Mouse (Mus musculus): ENCODE measurements around the gene Parg. TPM values are rescaled to one million over a fixed set of nuclear protein-coding genes. Genes with fewer than 3 reads are reported as not detected.

Gene Parg
- total and polyA plus RNA-seq, 3 experiments = 32.6 to 43.8 TPM; not detected in 1

GRCm38 (mm10) chr14:32332515-32333445 is 131.0 kb downstream of the Parg start:
- H3K9ac ChIP-seq (ENCODE audit: control insufficient read depth, low read depth, low read length, poor library complexity, severe bottlenecking) = no peak overlapping the region
- no peaks in the 10 kb centered on the region for H3K79me2 ChIP-seq (ENCODE audit: control insufficient read depth, insufficient read depth, low read length, poor library complexity)
- no peaks in the 10 kb centered on the region for H3K36me3 ChIP-seq (ENCODE audit: control insufficient read depth in 1 of 2, insufficient read depth in 2 of 2, low read length in 2 of 2)
- H3K4me3 ChIP-seq (ENCODE audit: control insufficient read depth in 1 of 2, insufficient read depth in 1 of 2, low read depth in 2 of 2, low read length in 2 of 2) = no peak overlapping the region
- H3K4me1 ChIP-seq (ENCODE audit: control insufficient read depth in 1 of 2, insufficient read depth in 2 of 2, low read length in 2 of 2) = no peaks in the 10 kb centered on the region
- no peak overlapping the region for H3K27ac ChIP-seq (ENCODE audit: control insufficient read depth, low read depth, low read length)
- DNase-seq (ENCODE audit: low read depth, low spot score) = no peak
- H3K27me3 ChIP-seq (ENCODE audit: control insufficient read depth in 1 of 2, insufficient read depth in 2 of 2, low read length in 2 of 2) = no peaks in the 10 kb centered on the region
- H3K9me3 ChIP-seq (replicated peaks; ENCODE audit: insufficient read depth, low read length) = no peaks in the 10 kb centered on the region
- no peak for TF ChIP-seq ZNF384 (IDR thresholded peaks at IDR 0.05; ENCODE audit: low read depth, low read length)
- no peak for TF ChIP-seq ZKSCAN1 (IDR thresholded peaks at IDR 0.05; ENCODE audit: low read depth, low read length)
- no peak for TF ChIP-seq MEF2A (IDR thresholded peaks at IDR 0.05; ENCODE audit: extremely low read depth, insufficient replicate concordance, low read depth, low read length, poor library complexity, severe bottlenecking)
- no peak for TF ChIP-seq MAFK (IDR thresholded peaks at IDR 0.05; ENCODE audit: borderline replicate concordance, low read depth, low read length)
- no peak for TF ChIP-seq POLR2AphosphoS5 (IDR thresholded peaks at IDR 0.05; ENCODE audit: borderline replicate concordance, low read depth, low read length)
- TF ChIP-seq NELFE (IDR thresholded peaks at IDR 0.05; ENCODE audit: low read depth, low read length) = no peak
- no peak for TF ChIP-seq RCOR1 (IDR thresholded peaks at IDR 0.05; ENCODE audit: low read depth, low read length)
- TF ChIP-seq SIN3A (IDR thresholded peaks at IDR 0.05; ENCODE audit: low read length) = no peak

- no peak for TF ChIP-seq ZNF384 (IDR thresholded peaks at IDR 0.05; ENCODE audit: low read depth, low read length)
- TF ChIP-seq NELFE (IDR thresholded peaks at IDR 0.05; ENCODE audit: low read depth, low read length) = no peak
- TF ChIP-seq UBTF (IDR thresholded peaks at IDR 0.05; ENCODE audit: borderline replicate concordance, insufficient read depth, low read depth, low read length) = no peak
- TF ChIP-seq MAX (IDR thresholded peaks at IDR 0.05; ENCODE audit: low read length) = no peak
- TF ChIP-seq MYC (IDR thresholded peaks at IDR 0.05; ENCODE audit: low read depth, low read length) = no peak
- TF ChIP-seq POLR2A (IDR thresholded peaks at IDR 0.05; ENCODE audit: control insufficient read depth in 1 of 2, insufficient read depth in 1 of 2, low read depth in 1 of 2, low read length in 2 of 2, poor library complexity in 1 of 2) = no peak
- TF ChIP-seq POLR2AphosphoS5 (IDR thresholded peaks at IDR 0.05; ENCODE audit: borderline replicate concordance, low read depth, low read length) = no peak
- no peak for TF ChIP-seq USF1 (IDR thresholded peaks at IDR 0.05; ENCODE audit: low read depth, low read length)
- TF ChIP-seq POLR2AphosphoS2 (IDR thresholded peaks at IDR 0.05; ENCODE audit: low read length) = no peak
- no peak for TF ChIP-seq ZMIZ1 (IDR thresholded peaks at IDR 0.05; ENCODE audit: low read depth, low read length)
- no peak for TF ChIP-seq MAFK (IDR thresholded peaks at IDR 0.05; ENCODE audit: borderline replicate concordance, low read depth, low read length)
- TF ChIP-seq TCF12 (IDR thresholded peaks at IDR 0.05; ENCODE audit: low read depth, low read length) = no peak
- TF ChIP-seq ZKSCAN1 (IDR thresholded peaks at IDR 0.05; ENCODE audit: low read depth, low read length) = no peak
- no peak for TF ChIP-seq MEF2A (IDR thresholded peaks at IDR 0.05; ENCODE audit: extremely low read depth, insufficient replicate concordance, low read depth, low read length, poor library complexity, severe bottlenecking)
- no peak for TF ChIP-seq CHD1 (IDR thresholded peaks at IDR 0.05; ENCODE audit: low read depth, low read length)
- no peak for TF ChIP-seq NRF1 (IDR thresholded peaks at IDR 0.05; ENCODE audit: insufficient read depth, low read depth, low read length, poor library complexity, severe bottlenecking)
- TF ChIP-seq GATA1 (IDR thresholded peaks at IDR 0.05; ENCODE audit: low read depth, low read length) = no peak
- no peak for TF ChIP-seq HCFC1 (IDR thresholded peaks at IDR 0.05; ENCODE audit: low read depth, low read length)
- no peak for TF ChIP-seq EP300 (IDR thresholded peaks at IDR 0.05; ENCODE audit: low read depth in 1 of 2, low read length in 2 of 2)
- TF ChIP-seq CTCF (IDR thresholded peaks at IDR 0.05 in 2 of 3, conservative IDR thresholded peaks at IDR 0.05 in 1 of 3; ENCODE audit: control insufficient read depth in 1 of 3, insufficient read depth in 1 of 3, low read depth in 2 of 3, low read length in 3 of 3, poor library complexity in 1 of 3, severe bottlenecking in 1 of 3) = no peak
- no peak for DNase-seq (ENCODE audit: low read depth, low spot score)
- H3K36me3 ChIP-seq (ENCODE audit: control insufficient read depth in 1 of 2, insufficient read depth in 2 of 2, low read length in 2 of 2) = no peaks in the 10 kb centered on the region
- H3K27ac ChIP-seq (ENCODE audit: control insufficient read depth, low read depth, low read length) = no peak overlapping the region
- no peaks in the 10 kb centered on the region for H3K9me3 ChIP-seq (replicated peaks; ENCODE audit: insufficient read depth, low read length)
- H3K9ac ChIP-seq (ENCODE audit: control insufficient read depth, low read depth, low read length, poor library complexity, severe bottlenecking) = no peak overlapping the region
- H3K79me2 ChIP-seq (ENCODE audit: control insufficient read depth, insufficient read depth, low read length, poor library complexity) = no peaks in the 10 kb centered on the region
- H3K27me3 ChIP-seq (ENCODE audit: control insufficient read depth in 1 of 2, insufficient read depth in 2 of 2, low read length in 2 of 2) = no peaks in the 10 kb centered on the region
- no peak overlapping the region for H3K4me3 ChIP-seq (ENCODE audit: control insufficient read depth in 1 of 2, insufficient read depth in 1 of 2, low read depth in 2 of 2, low read length in 2 of 2)
- H3K4me1 ChIP-seq (ENCODE audit: control insufficient read depth in 1 of 2, insufficient read depth in 2 of 2, low read length in 2 of 2) = no peaks in the 10 kb centered on the region
Observed at GRCm38 (mm10) chr14:32336021-32336420, 134.3 kb downstream of the Parg start.

All from MEL (cell line).